Mouse (Mus musculus) left cerebral cortex, adult 11 months (tissue): ENCODE results near the gene Foxa3.
A peak's percentile ranks its signal among the peaks of the same experiment; 100 is the strongest.

ENCODE experiments used
- DNase-seq: peaks from one replicate; pipeline ENCODE4 v3.0.0; 2022; ENCODE audit warnings: low spot score

The Foxa3 gene

GRCm38 (mm10) chr7:19024581-19025255 is 1.4 kb upstream of the Foxa3 start:
- DNase-seq, result no peak

- DNase-seq, result peak; percentile 90
Measured at GRCm38 (mm10) chr7:19024096-19024506, 763 bp upstream of the Foxa3 start, which contains the start of gene Sympk. Sympk (plus strand) TSS chr7:19024377.

GRCm38 (mm10) chr7:19022189-19022958 is 964 bp downstream of the Foxa3 start:
- no peak for DNase-seq

GRCm38 (mm10) chr7:19021048-19021447 is 2.3 kb downstream of the Foxa3 start:
- no peak for DNase-seq

DNA sequence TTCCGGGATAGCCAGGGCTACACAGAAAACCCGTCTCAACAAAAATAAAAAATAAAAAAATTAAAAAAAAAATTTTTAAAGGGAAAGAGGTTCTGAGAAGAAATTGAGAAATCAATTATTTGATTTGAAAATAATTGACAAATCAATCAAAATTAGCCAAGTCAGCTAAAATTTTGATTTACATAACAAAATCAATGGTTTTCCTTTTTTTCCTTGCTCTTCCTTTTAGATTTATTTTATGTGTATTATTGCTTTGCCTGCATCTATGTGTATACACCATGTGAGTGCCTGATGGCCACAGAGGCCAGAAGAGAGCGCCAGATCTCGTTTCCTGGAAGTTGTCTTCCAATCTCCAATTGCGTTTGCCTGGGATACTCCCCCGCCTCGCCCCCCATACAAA is 5.4 kb downstream of the Foxa3 start:
- no peak for DNase-seq

GRCm38 (mm10) chr7:19016042-19016441 is 7.3 kb downstream of the Foxa3 start:
- DNase-seq, result no peak

GRCm38 (mm10) chr7:19014452-19014851 is 8.9 kb downstream of the Foxa3 start:
- no peak for DNase-seq

DNA sequence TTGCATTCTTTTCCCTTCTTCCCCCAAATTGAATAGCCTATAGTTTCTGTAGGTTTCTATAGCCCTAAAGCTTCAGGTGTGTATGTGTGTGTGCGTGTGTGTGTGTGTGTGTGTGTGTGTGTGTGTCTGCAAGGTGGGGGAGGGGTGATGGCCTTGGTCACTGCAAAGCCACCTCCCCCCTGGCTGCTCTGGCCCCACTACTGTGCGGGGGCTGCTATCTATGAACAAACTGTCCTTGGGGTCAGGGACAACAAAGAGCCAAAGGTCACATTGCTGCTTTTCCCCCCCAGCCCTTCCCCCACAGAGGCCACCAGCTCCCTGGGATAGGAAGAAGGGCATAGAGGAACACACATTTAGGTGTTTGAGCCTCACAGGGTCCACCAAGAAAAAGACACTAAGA is 10.5 kb downstream of the Foxa3 start:
- no peak for DNase-seq

GRCm38 (mm10) chr7:19012025-19012621 is 11.2 kb downstream of the Foxa3 start:
- no peak for DNase-seq

DNA sequence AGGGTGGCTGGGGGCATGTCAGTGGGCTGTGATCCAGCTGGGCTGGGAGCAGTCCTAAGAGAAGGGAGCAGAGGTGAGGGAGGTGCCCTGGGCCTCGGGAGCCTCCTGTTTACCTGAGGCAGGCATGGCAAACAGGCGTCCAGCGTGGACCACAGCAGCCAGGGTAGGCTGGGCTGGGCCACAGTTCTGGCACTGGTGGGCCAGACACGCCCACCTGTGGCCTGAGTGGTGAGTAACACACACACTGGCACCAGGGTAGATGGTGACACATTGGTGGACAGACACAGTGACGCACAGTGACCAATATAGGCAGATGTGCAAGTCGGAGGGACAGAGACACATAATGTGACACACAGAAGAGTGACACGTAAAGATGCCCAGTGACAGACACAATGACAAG is 12.8 kb downstream of the Foxa3 start:
- no peak for DNase-seq

DNA sequence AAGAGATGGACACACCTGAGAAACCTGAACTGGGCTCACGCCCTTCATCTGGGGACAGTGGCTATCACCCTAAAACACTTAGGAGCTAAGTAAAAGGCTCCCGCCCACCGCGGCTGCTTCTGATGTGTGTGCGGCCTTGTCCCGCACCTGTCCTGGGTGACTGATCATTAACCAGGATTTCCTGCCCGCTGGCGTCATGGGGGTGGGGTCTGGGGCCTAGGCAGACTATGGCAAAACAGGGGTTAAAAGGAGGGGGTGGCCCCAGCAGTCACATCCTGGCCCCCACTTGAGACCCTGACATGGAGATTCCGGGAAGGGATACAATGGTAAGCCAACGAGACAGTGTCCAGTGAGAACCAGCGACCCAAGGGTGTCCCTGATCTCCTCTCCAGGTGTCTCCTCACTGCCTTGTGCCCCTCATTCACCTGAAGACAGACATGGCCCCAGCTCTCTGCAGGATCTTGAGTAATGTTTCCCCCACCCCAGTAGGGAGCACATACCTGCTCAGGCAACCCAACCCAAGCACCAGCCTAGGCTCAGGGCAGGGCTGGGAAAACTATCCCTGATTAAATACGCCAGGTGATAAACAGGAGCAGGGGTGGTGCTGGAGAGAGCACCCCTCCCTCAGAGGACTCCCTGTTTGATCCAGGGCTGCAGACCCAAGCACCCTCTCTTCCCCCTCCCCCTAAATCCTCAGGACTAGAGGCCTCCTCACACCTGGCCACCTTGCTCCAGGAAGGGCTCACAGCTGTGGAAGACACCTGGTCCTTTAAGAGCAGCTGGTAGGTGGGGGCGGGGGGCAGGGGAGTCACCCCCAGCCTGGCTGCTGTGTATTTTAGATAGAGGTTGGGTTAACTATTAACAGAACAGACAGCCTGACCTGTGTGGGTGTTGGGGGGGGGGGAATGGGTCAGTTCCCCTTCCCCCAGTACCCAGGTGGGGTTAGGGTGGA is 16.0 kb downstream of the Foxa3 start:
- no peak for DNase-seq

GRCm38 (mm10) chr7:19006476-19006875 is 16.9 kb downstream of the Foxa3 start:
- no peak for DNase-seq

- no peak for DNase-seq
Measured at GRCm38 (mm10) chr7:19005417-19006121, 17.8 kb downstream of the Foxa3 start.

GRCm38 (mm10) chr7:19004631-19005079 is 18.7 kb downstream of the Foxa3 start:
- DNase-seq, result no peak

GRCm38 (mm10) chr7:19003902-19004630 is 19.3 kb downstream of the Foxa3 start, which contains the start of gene Irf2bp1:
Irf2bp1 (plus strand) TSS chr7:19004044.
- peak; percentile 89 for DNase-seq

- DNase-seq, result peak; percentile 85
Measured at GRCm38 (mm10) chr7:19002848-19003498, 20.4 kb downstream of the Foxa3 start.

DNA sequence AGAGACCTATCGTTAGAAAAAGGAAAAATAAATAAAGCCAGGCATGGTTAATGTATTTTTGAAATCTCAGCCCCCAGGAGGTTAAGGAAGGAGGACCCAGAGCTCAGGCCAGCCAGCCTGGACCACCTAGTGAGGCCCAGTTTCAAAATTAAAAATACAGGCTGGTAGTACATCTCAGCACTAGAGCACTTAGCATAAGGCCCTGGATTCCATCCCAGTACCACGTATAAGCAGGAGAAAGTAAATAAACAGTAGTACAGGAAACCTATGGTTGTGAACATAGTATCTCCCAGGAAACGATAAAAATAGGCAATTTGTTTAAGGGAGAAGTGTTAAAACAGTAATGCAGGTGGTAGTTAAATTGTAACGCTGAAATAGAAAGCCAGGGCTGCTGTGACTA is 21.2 kb downstream of the Foxa3 start:
- no peak for DNase-seq

GRCm38 (mm10) chr7:19001807-19002085 is 21.6 kb downstream of the Foxa3 start:
- DNase-seq, result no peak

DNA sequence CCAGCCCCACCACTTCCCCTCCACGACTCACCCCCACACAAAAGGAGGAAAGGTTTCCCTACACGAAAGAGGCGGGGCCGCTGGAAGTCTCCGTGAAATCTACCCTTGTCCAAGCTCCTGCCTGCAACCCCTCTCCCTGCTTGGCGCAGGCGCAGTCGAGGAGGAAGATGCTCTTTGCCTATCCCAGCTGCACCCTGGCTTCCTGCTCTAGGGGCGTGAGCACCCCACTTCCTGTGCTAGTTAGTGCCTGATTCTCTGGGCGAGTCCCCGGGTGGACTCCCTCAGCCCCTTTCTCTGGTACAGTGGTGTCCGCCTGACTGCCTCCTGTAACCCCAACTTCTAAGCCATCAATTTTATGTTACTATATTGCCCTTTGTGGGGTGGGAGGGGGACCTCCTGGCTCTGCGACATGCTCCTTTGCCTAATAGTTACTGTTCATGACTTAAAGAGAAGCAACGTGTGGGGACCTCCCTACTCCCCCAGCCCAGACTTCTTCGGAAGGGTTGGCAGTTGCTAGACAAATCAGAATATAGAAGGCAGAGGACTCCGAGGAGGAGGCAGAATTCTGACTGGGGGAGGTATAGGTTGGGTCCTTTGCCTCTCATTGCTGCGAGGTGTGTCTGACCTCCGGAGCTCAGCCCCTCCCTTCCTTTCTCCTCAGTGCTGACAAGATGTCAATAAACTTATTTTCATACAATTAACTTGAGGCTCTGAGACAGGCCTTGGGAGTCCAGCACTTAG is 22.1 kb downstream of the Foxa3 start:
- DNase-seq, result no peak
